8 mouse cellular contexts compared by ENCODE assay signal in the genomic region with DNA sequence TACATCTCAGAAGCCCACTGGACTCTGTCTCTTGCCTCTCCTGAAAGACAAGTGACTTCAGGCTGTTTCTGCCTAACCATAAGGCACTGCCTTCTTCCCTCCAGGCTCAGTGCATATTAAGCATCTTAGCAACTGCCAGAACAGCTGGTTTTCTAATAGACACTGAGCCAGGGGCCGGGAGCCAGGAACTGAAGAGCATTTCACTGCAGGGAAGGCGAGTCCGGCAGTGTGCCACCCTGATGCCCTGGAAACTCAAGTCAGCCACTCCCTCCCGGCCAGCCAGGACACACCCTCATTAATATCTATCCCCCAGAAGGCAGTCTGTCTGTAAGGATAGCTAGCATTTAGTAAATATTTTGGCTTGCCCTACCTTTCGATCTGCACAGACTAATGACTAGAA. TPM values are rescaled to one million over a fixed set of nuclear protein-coding genes. Genes with fewer than 3 reads are reported as not detected.
A peak's percentile ranks its signal among the peaks of the same experiment; 100 is the strongest.
DNase-seq lines count a peak whose midpoint lies in the region; ATAC-seq and TF ChIP-seq lines count a peak whose summit lies in the region.

No protein-coding gene starts in this region.

- H3K79me2 ChIP-seq in liver, adult 2 months (ENCODE audit: control insufficient read depth, insufficient read depth, low read length) = no peaks in the 10 kb centered on the region

- intact Hi-C loops in left cerebral cortex, adult 2 months (cut with DNase I) = no loop called here

- no peak for DNase-seq in forebrain, embryonic 11.5 days (ENCODE audit: low spot score)
- DNase-seq in right cerebral cortex, postnatal 4 days = peak; percentile 38
- no peak for DNase-seq in right cerebral cortex, postnatal 14 days
- peak; percentile 62 for DNase-seq in liver, adult 2 months (ENCODE audit: extremely low read depth, low read depth, low spot score)
- DNase-seq in spleen, postnatal 36 days (ENCODE audit: low spot score in 2 of 2) = peak; percentile 62 to 77
- DNase-seq in left cerebral cortex, adult 2 months (ENCODE audit: extremely low spot score in 1 of 2, low spot score in 2 of 2) = no peak
- no peak for DNase-seq in thymus, postnatal 0 days (ENCODE audit: low spot score)

- H3K4me3 ChIP-seq in forebrain, embryonic 13.5 days = no peak overlapping the region
- H3K4me3 ChIP-seq in forebrain, embryonic 11.5 days (ENCODE audit: low read depth, low read length) = no peak overlapping the region
- no peak overlapping the region for H3K4me3 ChIP-seq in liver, adult 2 months (ENCODE audit: insufficient read depth, low read depth, low read length)
- no peak overlapping the region for H3K4me3 ChIP-seq in left cerebral cortex, adult 2 months

- H3K9ac ChIP-seq in forebrain, embryonic 13.5 days = no peak overlapping the region
- no peak overlapping the region for H3K9ac ChIP-seq in forebrain, embryonic 11.5 days (ENCODE audit: low read length)
- no peak overlapping the region for H3K9ac ChIP-seq in liver, adult 2 months (ENCODE audit: low read depth, low read length)

- H3K27ac ChIP-seq in forebrain, embryonic 13.5 days = no peak overlapping the region
- no peak overlapping the region for H3K27ac ChIP-seq in forebrain, embryonic 11.5 days (ENCODE audit: low read depth, low read length)
- H3K27ac ChIP-seq in liver, adult 2 months (replicated peaks; ENCODE audit: insufficient read depth, low read depth, low read length) = no peak overlapping the region
- no peak overlapping the region for H3K27ac ChIP-seq in left cerebral cortex, adult 2 months

- H3K4me1 ChIP-seq in forebrain, embryonic 13.5 days = no peaks in the 10 kb centered on the region
- H3K4me1 ChIP-seq in forebrain, embryonic 11.5 days (replicated peaks; ENCODE audit: control insufficient read depth, insufficient read depth, low read length) = 0 out of 2 replicates have a peak, but pooled peaks cover 2% of the 10 kb centered on the region
- no peaks in the 10 kb centered on the region; the same call in 1 of the 2 replicates for H3K4me1 ChIP-seq in liver, adult 2 months (ENCODE audit: control insufficient read depth, insufficient read depth, low read length)

- no peak overlapping the region for H3K4me2 ChIP-seq in forebrain, embryonic 13.5 days
- no peak overlapping the region for H3K4me2 ChIP-seq in forebrain, embryonic 11.5 days (ENCODE audit: low read depth, low read length, severe bottlenecking)

- 64% methylated on average over 5 of the region's 5 CpGs for WGBS in forebrain, embryonic 13.5 days
- WGBS in forebrain, embryonic 11.5 days = 70% methylated on average over 5 of the region's 5 CpGs
- WGBS in liver, adult 2 months = 25% methylated on average over 5 of the region's 5 CpGs

- no peaks in the 10 kb centered on the region for H3K27me3 ChIP-seq in forebrain, embryonic 13.5 days
- H3K27me3 ChIP-seq in forebrain, embryonic 11.5 days (ENCODE audit: control insufficient read depth, insufficient read depth, low read length) = no peaks in the 10 kb centered on the region
- no peaks in the 10 kb centered on the region for H3K27me3 ChIP-seq in liver, adult 2 months (ENCODE audit: control insufficient read depth, insufficient read depth, low read length)

- no peaks in the 10 kb centered on the region for H3K9me3 ChIP-seq in forebrain, embryonic 13.5 days (replicated peaks)
- no peaks in the 10 kb centered on the region for H3K9me3 ChIP-seq in forebrain, embryonic 11.5 days (ENCODE audit: control insufficient read depth, low read length)

- 0 out of 2 replicates have a peak, but pooled peaks have one; percentile 6 for TF ChIP-seq CTCF in liver, adult 2 months (IDR thresholded peaks at IDR 0.05; ENCODE audit: low read depth, low read length)
- no peak for TF ChIP-seq CTCF in left cerebral cortex, adult 2 months (IDR thresholded peaks at IDR 0.05)

- peak; percentile 51; the same call in 1 of the 2 replicates for ATAC-seq in forebrain, embryonic 13.5 days
- ATAC-seq in forebrain, embryonic 11.5 days (replicated peaks; ENCODE audit: low FRiP score) = no peak

- TF ChIP-seq POLR2A in liver, adult 2 months (IDR thresholded peaks at IDR 0.05; ENCODE audit: extremely low read depth, insufficient read depth, low read length) = no peak

- H3K36me3 ChIP-seq in forebrain, embryonic 13.5 days (ENCODE audit: poor library complexity, severe bottlenecking) = no peaks in the 10 kb centered on the region
- no peaks in the 10 kb centered on the region for H3K36me3 ChIP-seq in forebrain, embryonic 11.5 days (ENCODE audit: control insufficient read depth, insufficient read depth, low read length)
- H3K36me3 ChIP-seq in liver, adult 2 months (ENCODE audit: control insufficient read depth, insufficient read depth, low read length) = peaks cover 31% of the 10 kb centered on the region

RNA-seq across cellular contexts. Expression of gene Cenpu, which starts 12.1 kb away (rescaled TPM):
- polyA plus RNA-seq in forebrain, embryonic 13.5 days (2015; fragmentation: Nextera tagmentation; extraction: Ambion mirVana) = 23.0 and 25.5 TPM in 2 replicates
- 32.6 and 35.2 TPM in 2 replicates for polyA plus RNA-seq in forebrain, embryonic 11.5 days (2014; fragmentation: Nextera tagmentation; extraction: Ambion mirVana)
- 0.47 and 0.65 TPM in 2 replicates for total RNA-seq in liver, adult 2 months (2014; rRNA removed)
- 0.15 and 0.44 TPM in 2 replicates for polyA plus RNA-seq in liver, adult 2 months (2012; rRNA removed)
- 1 to 10 TPM; 2.0 to 2.3 TPM for total RNA-seq in left cerebral cortex, adult 2 months (2021)
- 15.5 and 16.3 TPM in 2 replicates for polyA plus RNA-seq in thymus, postnatal 0 days (2015; fragmentation: Nextera tagmentation; extraction: Ambion mirVana)

Comparison
In these comparisons a context has a peak if more than half of its experiments do, and no peak if none do; other contexts are left out.
1. DNase-seq: peak in right cerebral cortex, postnatal 4 days (single experiment), liver, adult 2 months (single experiment) and spleen, postnatal 36 days (2 of 2); none in forebrain, embryonic 11.5 days (single experiment), right cerebral cortex, postnatal 14 days (single experiment), left cerebral cortex, adult 2 months (0 of 2) and thymus, postnatal 0 days (single experiment).
2. RNA of gene Cenpu, which starts 12.1 kb away (polyA plus RNA-seq): 32.6 to 35.2 TPM in forebrain, embryonic 11.5 days, 23.0 to 25.5 TPM in forebrain, embryonic 13.5 days and 15.5 to 16.3 TPM in thymus, postnatal 0 days; 0.15 to 0.44 TPM in liver, adult 2 months; every median in the first group is over 10 times any median in the second.